Mouse (Mus musculus): ENCODE results near the gene Fam118b.

GRCm38 (mm10) chr9:35194048-35194447 is 73.6 kb downstream of the Fam118b start:
- TF ChIP-seq CTCF (IDR thresholded peaks at IDR 0.05; ENCODE audit: extremely low read depth, insufficient read depth, low read length), result no peak
- TF ChIP-seq POLR2A (IDR thresholded peaks at IDR 0.05; ENCODE audit: extremely low read depth, insufficient read depth, low read length), result no peak
